Mouse (Mus musculus): ENCODE measurements around the gene Chl1. TPM values are rescaled to one million over a fixed set of nuclear protein-coding genes. Genes with fewer than 3 reads are reported as not detected.

Chl1 gene
- total and polyA plus RNA-seq, 3 experiments, result 0.11 TPM; not detected in 2

- ATAC-seq (ENCODE audit: extremely low read depth, insufficient number of reproducible peaks, low FRiP score, poor library complexity, severe bottlenecking), result no peak
- H3K9me3 ChIP-seq (replicated peaks), result peaks cover 21% of the 10 kb centered on the region
Observed at GRCm38 (mm10) chr6:103514346-103514745, 4.0 kb downstream of the Chl1 start.

GRCm38 (mm10) chr6:103514756-103515155 is 4.4 kb downstream of the Chl1 start:
- ATAC-seq (ENCODE audit: extremely low read depth, insufficient number of reproducible peaks, low FRiP score, poor library complexity, severe bottlenecking), result no peak
- H3K9me3 ChIP-seq (replicated peaks), result peaks cover 21% of the 10 kb centered on the region

More at GRCm38 (mm10) chr6:103514346-103514745, 4.0 kb downstream of the Chl1 start:
- no peak for DNase-seq (ENCODE audit: low spot score)
- Histone ChIP-seq H3K4me3 (ENCODE audit: low read depth, low read length) (no peak overlapping the region), H3K4me1 (ENCODE audit: insufficient read depth, low read depth, low read length) (no peaks in the 10 kb centered on the region), H3K27me3 (ENCODE audit: insufficient read depth, low read length) (no peaks in the 10 kb centered on the region), H3K36me3 (replicated peaks) (no peaks in the 10 kb centered on the region)
- no peak for TF ChIP-seq GATA1 (IDR thresholded peaks at IDR 0.05; ENCODE audit: borderline replicate concordance, low read length)
- TF ChIP-seq GATA2 (IDR thresholded peaks at IDR 0.05; ENCODE audit: borderline replicate concordance, low read depth, low read length), result no peak
- no peak for TF ChIP-seq CTCF (IDR thresholded peaks at IDR 0.05; ENCODE audit: low read depth, low read length)
- no peak for TF ChIP-seq POLR2AphosphoS5 (IDR thresholded peaks at IDR 0.05; ENCODE audit: insufficient replicate concordance, low read depth, low read length)
- TF ChIP-seq TAL1 (conservative IDR thresholded peaks at IDR 0.05; ENCODE audit: low read depth, low read length), result no peak

GRCm38 (mm10) chr6:103519596-103519995 is 9.2 kb downstream of the Chl1 start:
- H3K27me3 ChIP-seq (ENCODE audit: insufficient read depth, low read length), result no peaks in the 10 kb centered on the region
- no peaks in the 10 kb centered on the region for H3K36me3 ChIP-seq (replicated peaks)
- H3K9me3 ChIP-seq (replicated peaks), result no peaks in the 10 kb centered on the region
- H3K4me1 ChIP-seq (ENCODE audit: insufficient read depth, low read depth, low read length), result no peaks in the 10 kb centered on the region
- no peak overlapping the region for H3K4me3 ChIP-seq (ENCODE audit: low read depth, low read length)
- no peak for DNase-seq (ENCODE audit: low spot score)
- no peak for TF ChIP-seq GATA1 (IDR thresholded peaks at IDR 0.05; ENCODE audit: borderline replicate concordance, low read length)
- TF ChIP-seq POLR2AphosphoS5 (IDR thresholded peaks at IDR 0.05; ENCODE audit: insufficient replicate concordance, low read depth, low read length), result no peak
- TF ChIP-seq GATA2 (IDR thresholded peaks at IDR 0.05; ENCODE audit: borderline replicate concordance, low read depth, low read length), result no peak
- no peak for TF ChIP-seq CTCF (IDR thresholded peaks at IDR 0.05; ENCODE audit: low read depth, low read length)
- TF ChIP-seq TAL1 (conservative IDR thresholded peaks at IDR 0.05; ENCODE audit: low read depth, low read length), result no peak
- ATAC-seq (ENCODE audit: extremely low read depth, insufficient number of reproducible peaks, low FRiP score, poor library complexity, severe bottlenecking), result no peak

More at GRCm38 (mm10) chr6:103514756-103515155, 4.4 kb downstream of the Chl1 start:
- Histone ChIP-seq H3K4me1 (ENCODE audit: insufficient read depth, low read depth, low read length) (no peaks in the 10 kb centered on the region), H3K4me3 (ENCODE audit: low read depth, low read length) (no peak overlapping the region), H3K36me3 (replicated peaks) (no peaks in the 10 kb centered on the region), H3K27me3 (ENCODE audit: insufficient read depth, low read length) (no peaks in the 10 kb centered on the region)
- TF ChIP-seq GATA2 (IDR thresholded peaks at IDR 0.05; ENCODE audit: borderline replicate concordance, low read depth, low read length), result no peak
- TF ChIP-seq CTCF (IDR thresholded peaks at IDR 0.05; ENCODE audit: low read depth, low read length), result no peak
- TF ChIP-seq GATA1 (IDR thresholded peaks at IDR 0.05; ENCODE audit: borderline replicate concordance, low read length), result no peak
- TF ChIP-seq POLR2AphosphoS5 (IDR thresholded peaks at IDR 0.05; ENCODE audit: insufficient replicate concordance, low read depth, low read length), result no peak
- TF ChIP-seq TAL1 (conservative IDR thresholded peaks at IDR 0.05; ENCODE audit: low read depth, low read length), result no peak
- no peak for DNase-seq (ENCODE audit: low spot score)

- DNase-seq (ENCODE audit: low spot score) (no peak), ATAC-seq (ENCODE audit: extremely low read depth, insufficient number of reproducible peaks, low FRiP score, poor library complexity, severe bottlenecking) (no peak)
- Histone ChIP-seq H3K36me3 (replicated peaks) (no peaks in the 10 kb centered on the region), H3K4me3 (ENCODE audit: low read depth, low read length) (no peak overlapping the region), H3K9me3 (replicated peaks) (no peaks in the 10 kb centered on the region), H3K4me1 (ENCODE audit: insufficient read depth, low read depth, low read length) (no peaks in the 10 kb centered on the region), H3K27me3 (ENCODE audit: insufficient read depth, low read length) (no peaks in the 10 kb centered on the region)
- TF ChIP-seq CTCF (IDR thresholded peaks at IDR 0.05; ENCODE audit: low read depth, low read length) (no peak), POLR2AphosphoS5 (IDR thresholded peaks at IDR 0.05; ENCODE audit: insufficient replicate concordance, low read depth, low read length) (no peak), TAL1 (conservative IDR thresholded peaks at IDR 0.05; ENCODE audit: low read depth, low read length) (no peak), GATA1 (IDR thresholded peaks at IDR 0.05; ENCODE audit: borderline replicate concordance, low read length) (no peak), GATA2 (IDR thresholded peaks at IDR 0.05; ENCODE audit: borderline replicate concordance, low read depth, low read length) (no peak)
Observed at GRCm38 (mm10) chr6:103525326-103526024, 15.1 kb downstream of the Chl1 start.

- DNase-seq (ENCODE audit: low spot score), result no peak
- no peak for ATAC-seq (ENCODE audit: extremely low read depth, insufficient number of reproducible peaks, low FRiP score, poor library complexity, severe bottlenecking)
- Histone ChIP-seq H3K4me3 (ENCODE audit: low read depth, low read length) (no peak overlapping the region), H3K27me3 (ENCODE audit: insufficient read depth, low read length) (no peaks in the 10 kb centered on the region), H3K36me3 (replicated peaks) (no peaks in the 10 kb centered on the region), H3K9me3 (replicated peaks) (no peaks in the 10 kb centered on the region), H3K4me1 (ENCODE audit: insufficient read depth, low read depth, low read length) (no peaks in the 10 kb centered on the region)
- no peak for TF ChIP-seq POLR2AphosphoS5 (IDR thresholded peaks at IDR 0.05; ENCODE audit: insufficient replicate concordance, low read depth, low read length)
- no peak for TF ChIP-seq TAL1 (conservative IDR thresholded peaks at IDR 0.05; ENCODE audit: low read depth, low read length)
- TF ChIP-seq GATA1 (IDR thresholded peaks at IDR 0.05; ENCODE audit: borderline replicate concordance, low read length), result no peak
- TF ChIP-seq CTCF (IDR thresholded peaks at IDR 0.05; ENCODE audit: low read depth, low read length), result no peak
- TF ChIP-seq GATA2 (IDR thresholded peaks at IDR 0.05; ENCODE audit: borderline replicate concordance, low read depth, low read length), result no peak
Observed at GRCm38 (mm10) chr6:103526945-103527777, 16.8 kb downstream of the Chl1 start.

- no peak for DNase-seq (ENCODE audit: low spot score)
Observed at GRCm38 (mm10) chr6:103533048-103533447, 22.7 kb downstream of the Chl1 start.

More at GRCm38 (mm10) chr6:103533048-103533447, 22.7 kb downstream of the Chl1 start:
- Histone ChIP-seq H3K36me3 (replicated peaks) (no peaks in the 10 kb centered on the region), H3K9me3 (replicated peaks) (no peaks in the 10 kb centered on the region), H3K27me3 (ENCODE audit: insufficient read depth, low read length) (no peaks in the 10 kb centered on the region), H3K4me3 (ENCODE audit: low read depth, low read length) (no peak overlapping the region), H3K4me1 (ENCODE audit: insufficient read depth, low read depth, low read length) (no peaks in the 10 kb centered on the region)
- TF ChIP-seq GATA2 (IDR thresholded peaks at IDR 0.05; ENCODE audit: borderline replicate concordance, low read depth, low read length), result no peak
- TF ChIP-seq GATA1 (IDR thresholded peaks at IDR 0.05; ENCODE audit: borderline replicate concordance, low read length), result no peak
- no peak for TF ChIP-seq TAL1 (conservative IDR thresholded peaks at IDR 0.05; ENCODE audit: low read depth, low read length)
- TF ChIP-seq POLR2AphosphoS5 (IDR thresholded peaks at IDR 0.05; ENCODE audit: insufficient replicate concordance, low read depth, low read length), result no peak
- TF ChIP-seq CTCF (IDR thresholded peaks at IDR 0.05; ENCODE audit: low read depth, low read length), result no peak
- no peak for ATAC-seq (ENCODE audit: extremely low read depth, insufficient number of reproducible peaks, low FRiP score, poor library complexity, severe bottlenecking)

Measured in G1E (cell line).